Mouse (Mus musculus) fat pad, adult 2 months (tissue): ENCODE results near the gene Fcho2.
"Not testable (repeated sequence)": the region's sequence is repeated elsewhere in the genome, so short reads cannot be mapped to it uniquely, and the experiment has no call there.

Experiments used
- DNase-seq: peaks from one replicate; pipeline ENCODE4 v3.0.0-alpha.2; 2011; ENCODE audit warnings: low read depth, low spot score; ENCODE audit errors: extremely low read depth

Fcho2 gene

GRCm38 (mm10) chr13:98815147-98815785 lies at the start of gene Fcho2:
Gene Fcho2, minus strand, starts transcription at chr13:98815449.
- DNase-seq, result no peak

- peak; percentile 86 for DNase-seq
Measured at GRCm38 (mm10) chr13:98855291-98855690, 40.0 kb upstream of the Fcho2 start.

GRCm38 (mm10) chr13:98845794-98846193 lies 30.5 kb upstream of the Fcho2 start:
- no peak for DNase-seq

- DNase-seq, result no peak
Measured at GRCm38 (mm10) chr13:98836423-98837088, 21.3 kb upstream of the Fcho2 start.

- no peak for DNase-seq
Measured at GRCm38 (mm10) chr13:98835740-98836139, 20.5 kb upstream of the Fcho2 start.

DNA sequence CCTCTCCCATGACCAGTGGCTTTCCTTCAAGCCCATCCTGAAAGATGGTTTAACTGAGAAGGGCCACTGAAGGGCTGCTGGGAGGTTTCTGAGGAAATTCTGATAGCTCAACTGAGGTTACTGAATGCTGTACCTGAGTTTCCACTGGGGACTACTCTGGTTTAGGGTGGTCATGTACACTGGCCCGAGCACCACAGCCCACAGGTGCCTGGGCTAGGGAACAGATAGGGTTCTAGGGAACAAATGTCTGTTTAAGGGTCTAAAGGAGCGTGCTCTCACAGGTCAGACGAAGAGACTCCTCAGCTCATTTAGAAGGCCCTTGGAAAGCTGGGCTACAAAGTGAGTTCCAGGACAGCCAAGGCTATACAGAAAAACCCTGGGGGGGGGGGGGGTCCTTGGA lies 19.5 kb upstream of the Fcho2 start:
- no peak for DNase-seq

DNA sequence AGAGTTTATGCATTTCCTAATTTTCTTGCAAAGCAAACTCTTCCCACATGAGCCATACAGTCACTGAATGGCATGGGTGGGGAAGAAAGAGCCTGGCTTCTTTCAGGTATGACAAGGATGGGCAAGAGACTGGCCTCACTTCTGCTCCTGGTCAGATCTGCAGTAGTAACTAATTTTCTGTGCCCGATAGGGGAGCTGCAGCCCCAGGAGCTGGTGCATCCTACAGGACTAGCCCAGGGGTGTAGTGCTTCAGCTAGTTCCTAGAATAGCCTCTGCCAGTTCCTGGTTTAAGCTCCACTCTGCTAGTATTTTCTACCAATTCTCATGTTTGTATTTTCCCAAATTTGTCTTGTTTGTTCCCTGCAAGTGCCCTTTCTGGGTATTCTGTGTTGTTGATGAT lies 18.9 kb upstream of the Fcho2 start:
- no peak for DNase-seq

DNA sequence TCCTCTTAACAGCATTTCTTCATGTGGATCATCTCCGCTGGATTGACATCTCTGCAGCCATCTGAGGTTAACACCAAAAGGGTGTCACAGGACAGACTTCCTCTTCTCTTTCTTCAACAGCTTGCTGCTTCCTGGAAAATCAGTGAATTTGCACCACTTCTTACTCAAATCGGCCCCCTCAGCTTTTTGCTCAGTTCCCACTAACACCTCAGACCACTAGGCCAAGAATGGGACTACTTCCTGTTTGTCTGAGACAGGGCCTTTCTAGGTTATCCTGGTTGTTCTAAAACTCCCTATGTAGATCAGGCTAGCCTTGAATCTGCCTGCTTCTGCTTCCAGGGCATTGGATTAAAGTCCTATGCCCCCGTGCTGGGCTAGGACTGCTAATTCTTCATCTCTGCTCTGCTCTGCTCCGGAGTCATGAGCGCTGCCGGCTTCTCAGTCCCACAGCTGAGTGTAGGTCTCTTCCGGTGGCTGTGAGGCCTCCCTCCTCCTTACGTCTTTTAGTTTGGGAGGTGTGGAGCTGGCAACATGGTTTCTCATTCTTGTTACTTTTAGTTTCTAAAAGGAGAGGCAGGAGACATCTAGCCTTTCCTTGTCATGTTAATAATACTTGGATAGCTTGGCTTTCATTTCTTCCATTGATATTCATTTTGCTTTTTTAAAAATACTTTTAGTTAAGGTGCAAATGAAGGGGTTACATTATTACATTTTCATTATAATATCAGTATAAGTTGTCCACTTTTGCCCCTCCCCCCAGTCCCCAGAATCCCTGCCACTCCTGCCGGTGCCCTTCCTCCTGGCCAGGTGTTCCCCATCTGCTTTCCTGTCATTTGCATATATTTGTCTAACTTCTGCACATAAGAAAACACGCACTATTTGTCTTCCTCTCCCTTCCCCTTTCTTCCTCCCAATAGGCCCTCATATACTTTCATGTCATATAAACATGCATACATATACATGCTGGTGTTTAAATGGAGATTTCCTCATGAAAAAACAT lies 17.5 kb upstream of the Fcho2 start:
- DNase-seq, result no peak

GRCm38 (mm10) chr13:98829026-98829425 lies 13.8 kb upstream of the Fcho2 start:
- not testable (repeated sequence) for DNase-seq

DNA sequence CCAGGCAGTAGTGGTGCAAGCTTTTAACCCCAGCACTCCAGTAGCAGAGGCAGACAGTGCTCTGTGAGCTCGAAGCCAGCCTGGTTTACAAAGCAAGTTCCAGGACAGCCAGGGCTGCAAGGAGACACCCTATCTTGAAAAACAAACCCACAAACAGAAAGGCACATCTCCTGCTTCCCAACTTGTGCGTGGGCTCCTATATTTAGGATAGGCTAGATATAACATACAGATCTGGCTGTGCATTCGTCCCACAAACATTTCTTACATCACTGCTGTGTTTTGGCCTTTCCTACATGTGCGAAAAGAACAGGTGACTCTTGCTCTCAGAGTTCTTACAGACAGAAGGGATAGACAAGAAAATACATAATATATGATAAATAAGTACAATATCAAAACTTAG lies 10.3 kb upstream of the Fcho2 start:
- no peak for DNase-seq

GRCm38 (mm10) chr13:98819094-98819493 lies 3.8 kb upstream of the Fcho2 start:
- no peak for DNase-seq

DNA sequence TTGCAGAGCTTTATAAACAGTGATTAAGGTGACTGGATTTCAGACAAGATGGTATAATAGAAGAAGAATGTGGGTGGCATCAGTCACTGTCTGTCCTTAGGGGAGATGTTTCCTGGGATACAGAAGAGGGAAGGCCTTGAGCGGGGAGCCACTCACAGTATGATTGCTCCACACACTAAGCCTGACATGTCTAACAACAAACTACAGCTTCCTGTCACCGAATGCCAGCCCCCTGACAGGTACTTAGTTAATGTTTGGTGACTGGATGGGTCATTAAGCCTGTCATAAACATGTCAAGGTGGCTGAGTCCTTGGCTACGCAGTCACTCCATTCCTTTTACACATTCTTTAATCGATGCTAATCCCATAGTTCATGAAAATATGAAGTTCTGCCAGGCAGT lies 3.0 kb upstream of the Fcho2 start:
- no peak for DNase-seq

DNA sequence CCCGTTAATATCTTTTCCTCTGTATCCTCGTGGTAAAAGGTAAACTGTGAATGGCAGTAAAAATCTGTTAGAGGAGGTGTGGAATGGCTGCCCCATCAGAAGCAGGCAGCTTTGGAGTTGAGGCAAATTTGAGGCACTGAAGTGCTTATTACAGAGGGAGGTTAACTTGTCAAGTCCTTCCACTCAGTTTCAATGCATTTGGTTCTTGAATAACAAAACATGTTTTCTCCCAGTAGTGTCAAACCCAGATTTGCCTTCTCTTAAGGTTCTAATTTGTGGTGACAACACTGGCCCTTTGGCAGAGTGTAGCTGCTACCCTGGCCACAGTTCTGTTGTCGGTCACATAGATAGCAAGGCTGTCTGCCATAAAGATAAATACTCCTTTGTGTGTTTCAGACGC lies 2.5 kb upstream of the Fcho2 start:
- no peak for DNase-seq

DNA sequence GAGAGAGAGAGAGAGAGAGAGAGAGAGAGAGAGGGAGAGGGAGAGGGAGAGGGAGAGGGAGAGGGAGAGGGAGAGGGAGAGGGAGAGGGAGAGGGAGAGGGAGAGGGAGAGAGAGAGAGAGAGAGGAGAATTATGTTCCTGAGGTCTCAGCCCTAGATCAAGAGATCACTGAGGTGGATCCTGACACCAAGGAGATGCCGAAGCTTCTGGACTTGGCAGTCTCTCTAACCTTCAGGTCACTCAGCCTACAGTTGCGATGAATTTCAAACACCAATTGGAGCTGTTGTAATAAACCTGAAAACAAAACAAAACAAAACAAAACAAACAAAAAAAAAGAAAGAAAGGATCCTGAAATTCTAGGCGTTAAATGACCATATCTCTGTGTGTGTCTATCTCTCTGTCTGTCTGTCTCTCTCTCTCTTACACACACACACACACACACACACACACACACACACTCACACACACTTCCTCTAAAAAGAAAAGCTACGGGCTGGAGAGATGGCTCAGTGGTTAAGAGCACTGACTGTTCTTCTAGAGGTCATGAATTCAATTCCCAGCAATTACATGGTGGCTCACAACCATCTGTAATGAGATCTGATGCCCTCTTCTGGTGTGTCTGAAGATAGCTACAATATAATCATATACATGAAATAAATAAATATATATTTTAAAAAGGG lies 1.9 kb upstream of the Fcho2 start:
- not testable (repeated sequence) for DNase-seq

DNA sequence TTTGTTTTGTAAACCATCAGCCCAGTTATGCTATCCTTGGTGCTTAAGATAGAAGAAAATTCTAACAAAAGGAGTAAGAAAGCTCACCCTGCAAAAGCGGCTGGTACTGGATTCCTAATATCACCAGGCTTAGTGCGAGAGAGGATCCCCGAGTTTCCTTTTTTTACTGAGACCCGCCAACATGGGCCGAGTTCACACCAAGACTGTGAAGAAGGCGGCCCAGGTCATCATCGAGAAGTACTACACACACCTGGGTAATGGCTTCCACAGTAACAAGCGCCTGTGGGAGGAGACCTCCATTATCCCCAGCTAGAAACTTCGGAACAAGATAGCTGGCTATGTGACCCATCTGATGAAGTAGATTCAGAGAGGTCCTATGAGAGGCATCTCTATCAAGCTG lies 1.3 kb upstream of the Fcho2 start:
- DNase-seq, result no peak

- no peak for DNase-seq
Measured at GRCm38 (mm10) chr13:98814275-98815040, 791 bp downstream of the Fcho2 start.

GRCm38 (mm10) chr13:98813596-98814274 lies 1.5 kb downstream of the Fcho2 start:
- DNase-seq, result no peak

DNA sequence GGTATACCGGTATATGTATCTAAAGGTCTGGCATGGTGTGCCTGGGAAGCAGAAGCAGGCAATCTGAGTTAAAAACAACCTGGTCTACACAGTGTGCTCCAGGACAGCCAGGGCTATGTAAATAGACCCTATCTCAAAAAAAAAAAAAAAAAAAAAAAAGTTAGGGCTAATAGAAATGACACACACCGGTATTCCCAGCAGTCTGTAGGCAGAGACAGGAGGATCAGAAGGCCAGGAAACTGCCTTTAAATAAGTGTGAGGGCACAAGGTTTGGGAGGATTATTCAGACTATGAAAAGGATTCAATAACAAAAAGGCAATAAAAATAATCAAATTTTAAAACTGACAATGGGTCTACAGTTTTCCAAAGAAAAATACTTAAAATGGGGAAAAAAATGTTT lies 2.1 kb downstream of the Fcho2 start:
- no peak for DNase-seq

DNA sequence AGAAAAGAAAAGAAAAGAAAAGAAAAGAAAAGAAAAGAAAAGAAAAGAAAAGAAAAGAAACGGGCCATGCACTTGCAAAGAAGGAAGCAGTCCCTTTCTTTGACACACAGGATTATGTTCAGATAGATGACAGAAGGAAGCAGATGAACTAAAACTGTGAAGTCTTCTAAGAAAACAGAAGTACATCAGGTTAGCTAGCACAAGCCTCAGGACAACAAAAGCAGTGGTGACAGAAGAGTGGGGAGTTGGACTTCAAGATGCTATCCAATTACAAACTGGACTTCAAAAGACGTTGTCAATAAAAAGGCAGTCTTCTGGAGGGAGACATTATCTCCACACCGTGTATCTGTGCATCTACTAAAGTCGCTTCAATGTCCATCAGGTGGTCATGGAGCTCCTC lies 3.0 kb downstream of the Fcho2 start:
- DNase-seq, result no peak

DNA sequence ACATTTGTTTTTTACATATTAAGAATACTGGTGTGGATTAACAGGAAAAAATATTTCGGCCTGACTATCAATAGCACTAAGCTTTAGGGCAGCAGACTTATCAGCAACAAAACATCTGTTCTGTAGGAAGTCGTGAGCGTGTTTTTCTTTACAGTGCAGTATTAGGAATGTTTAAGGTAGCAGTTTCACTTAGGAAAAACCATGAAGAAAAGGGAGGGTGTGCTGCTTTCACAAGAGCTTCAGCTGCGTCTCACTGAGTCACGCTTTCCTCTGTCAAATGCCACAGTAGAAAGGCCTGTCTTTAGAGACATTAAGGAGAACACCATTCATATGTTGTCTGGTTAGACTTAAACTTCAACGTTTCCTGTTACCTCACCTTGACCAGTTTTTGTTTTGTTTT lies 5.1 kb downstream of the Fcho2 start:
- no peak for DNase-seq
